Mouse (Mus musculus): ENCODE data around the gene Rbm44.

GRCm38 (mm10) chr1:91180174-91180565 lies 35.3 kb downstream of the Rbm44 start:
- TF ChIP-seq GATA1 (IDR thresholded peaks at IDR 0.05; ENCODE audit: borderline replicate concordance, low read length) (no peak), FLI1 (IDR thresholded peaks at IDR 0.05; ENCODE audit: low read length) (no peak)

Measured in megakaryocyte, embryonic 14.5 days (primary cell).